Mouse (Mus musculus): Measurements from ENCODE around the gene Hs2st1.

Gene Hs2st1

DNA sequence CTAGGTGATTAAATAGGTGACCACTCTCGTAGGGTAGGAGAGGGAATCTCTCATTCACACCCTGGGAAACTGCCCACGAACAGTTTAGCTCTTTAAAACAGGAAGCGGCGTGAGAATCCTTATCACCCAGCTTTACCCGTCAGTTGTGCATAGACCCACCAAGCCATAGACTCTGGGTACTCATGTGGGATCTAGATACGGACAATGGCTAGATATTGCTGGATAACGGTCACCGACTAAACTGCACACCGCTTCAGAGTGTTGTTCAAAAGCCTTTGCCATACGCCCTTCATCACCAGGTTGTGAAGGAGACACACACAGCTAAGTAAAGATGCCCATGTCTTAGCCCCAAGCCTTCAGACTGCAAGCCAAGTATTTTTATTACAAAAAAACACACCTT is 185.3 kb downstream of the Hs2st1 start:
- no peak for TF ChIP-seq GATA4 (IDR thresholded peaks at IDR 0.05; ENCODE audit: insufficient replicate concordance, low read length)

GRCm38 (mm10) chr3:144381431-144381980 is 188.5 kb downstream of the Hs2st1 start:
- TF ChIP-seq GATA4 (IDR thresholded peaks at IDR 0.05; ENCODE audit: insufficient replicate concordance, low read length) = no peak

DNA sequence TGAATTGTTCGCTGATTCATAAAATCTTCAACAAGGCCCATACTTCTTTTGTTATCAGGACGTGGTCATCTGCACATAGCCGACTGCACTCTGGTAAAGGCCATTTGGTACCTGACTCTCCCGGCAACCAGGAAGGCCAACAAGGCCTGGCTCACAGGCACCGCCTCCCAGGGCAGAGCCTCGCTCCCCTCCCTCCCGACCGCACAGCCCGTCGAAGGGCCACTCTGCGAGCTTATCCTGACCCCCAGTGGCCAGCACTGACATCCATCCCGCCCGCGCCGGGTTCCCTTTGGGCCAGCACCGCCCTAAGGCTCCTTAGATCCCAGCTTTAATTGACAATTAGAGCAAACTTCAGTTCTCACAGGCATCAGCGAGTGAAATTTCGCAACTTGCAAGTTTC is 189.1 kb downstream of the Hs2st1 start:
- TF ChIP-seq GATA4 (IDR thresholded peaks at IDR 0.05; ENCODE audit: insufficient replicate concordance, low read length) = no peak

DNA sequence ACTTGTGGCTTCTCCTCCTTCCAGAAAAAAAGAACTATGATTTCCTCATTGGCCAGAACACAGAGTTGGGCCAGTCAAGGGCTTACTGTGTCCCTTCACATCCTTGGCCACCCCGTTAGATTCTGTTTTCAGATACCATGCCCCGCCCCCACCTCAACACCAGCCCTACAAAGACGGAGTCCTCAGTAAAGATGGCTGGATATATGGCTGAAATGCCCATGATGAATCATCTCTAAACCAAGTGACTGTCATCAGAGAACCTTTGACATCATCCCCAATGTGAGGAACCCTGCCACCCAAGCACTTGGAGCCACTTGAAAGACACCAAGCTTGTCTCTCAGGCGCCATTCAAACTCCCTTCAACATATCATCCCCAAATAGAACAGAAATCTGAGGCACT is 190.2 kb downstream of the Hs2st1 start:
- TF ChIP-seq GATA4 (IDR thresholded peaks at IDR 0.05; ENCODE audit: insufficient replicate concordance, low read length) = no peak
